Mouse (Mus musculus) natural killer cell, adult 2 months (primary cell): Measurements from ENCODE around the gene Fads3.
A peak's percentile ranks its signal among the peaks of the same experiment; 100 is the strongest.

Source experiments
- DNase-seq, 2 experiments: peaks; one replicate each; pipeline ENCODE4 v3.0.0; 2022; ENCODE audit warnings: low spot score in 2 of 2

The Fads3 gene

GRCm38 (mm10) chr19:10021981-10022380, 19.4 kb upstream of the Fads3 start:
- DNase-seq, result no peak

GRCm38 (mm10) chr19:10022414-10023303, 18.7 kb upstream of the Fads3 start:
- DNase-seq, result no peak

- no peak for DNase-seq
Measured at GRCm38 (mm10) chr19:10023304-10023758, 18.0 kb upstream of the Fads3 start.

GRCm38 (mm10) chr19:10025169-10025875, 16.0 kb upstream of the Fads3 start:
- no peak for DNase-seq

GRCm38 (mm10) chr19:10029746-10030145, 11.6 kb upstream of the Fads3 start:
- no peak for DNase-seq

- peak; percentile 46 to 64 for DNase-seq
Measured at GRCm38 (mm10) chr19:10033211-10033973, 8.0 kb upstream of the Fads3 start.

- DNase-seq, result no peak
Measured at GRCm38 (mm10) chr19:10034356-10034755, 7.0 kb upstream of the Fads3 start.

- DNase-seq, result peak; percentile 65 to 83
Measured at GRCm38 (mm10) chr19:10034785-10035447, 6.5 kb upstream of the Fads3 start.

- no peak for DNase-seq
Measured at GRCm38 (mm10) chr19:10037534-10037933, 3.8 kb upstream of the Fads3 start.

- no peak for DNase-seq
Measured at GRCm38 (mm10) chr19:10038364-10038763, 3.0 kb upstream of the Fads3 start.

- no peak for DNase-seq
Measured at GRCm38 (mm10) chr19:10038910-10039309, 2.5 kb upstream of the Fads3 start.

GRCm38 (mm10) chr19:10039615-10040014, 1.8 kb upstream of the Fads3 start:
- no peak for DNase-seq

GRCm38 (mm10) chr19:10040866-10041387, 442 bp upstream of the Fads3 start:
- DNase-seq, result no peak

GRCm38 (mm10) chr19:10042232-10042631, 863 bp downstream of the Fads3 start:
- no peak for DNase-seq

- DNase-seq, result no peak
Measured at GRCm38 (mm10) chr19:10042816-10043215, 1.4 kb downstream of the Fads3 start.

- DNase-seq, result no peak
Measured at GRCm38 (mm10) chr19:10043643-10044042, 2.3 kb downstream of the Fads3 start.

GRCm38 (mm10) chr19:10045707-10046106, 4.3 kb downstream of the Fads3 start:
- DNase-seq, result no peak

GRCm38 (mm10) chr19:10046346-10046745, 5.0 kb downstream of the Fads3 start:
- no peak for DNase-seq

GRCm38 (mm10) chr19:10046983-10047382, 5.6 kb downstream of the Fads3 start:
- peak in 1 of 2 experiments; percentile 18 for DNase-seq

GRCm38 (mm10) chr19:10049533-10049932, 8.2 kb downstream of the Fads3 start:
- DNase-seq, result no peak

- no peak for DNase-seq
Measured at GRCm38 (mm10) chr19:10050438-10050837, 9.1 kb downstream of the Fads3 start.
